Mouse (Mus musculus) kidney, adult 2 months (tissue): ENCODE data around the gene Trabd2b.

Experiments
- CTCF ChIP-seq: fragments of 200-500 bp; conservative IDR thresholded peaks from 2 replicates; pipeline ENCODE4 v1.5.1; 2011; ENCODE audit warnings: low read depth, mild to moderate bottlenecking, control low read depth, low read length, moderate library complexity, mixed read lengths; ENCODE audit not compliant: insufficient read depth, insufficient read length
- POLR2A ChIP-seq: fragments of 200-500 bp; IDR thresholded peaks from one replicate; pipeline ENCODE4 v1.6.1; 2011; ENCODE audit warnings: low read depth, low read length, control low read depth

DNA sequence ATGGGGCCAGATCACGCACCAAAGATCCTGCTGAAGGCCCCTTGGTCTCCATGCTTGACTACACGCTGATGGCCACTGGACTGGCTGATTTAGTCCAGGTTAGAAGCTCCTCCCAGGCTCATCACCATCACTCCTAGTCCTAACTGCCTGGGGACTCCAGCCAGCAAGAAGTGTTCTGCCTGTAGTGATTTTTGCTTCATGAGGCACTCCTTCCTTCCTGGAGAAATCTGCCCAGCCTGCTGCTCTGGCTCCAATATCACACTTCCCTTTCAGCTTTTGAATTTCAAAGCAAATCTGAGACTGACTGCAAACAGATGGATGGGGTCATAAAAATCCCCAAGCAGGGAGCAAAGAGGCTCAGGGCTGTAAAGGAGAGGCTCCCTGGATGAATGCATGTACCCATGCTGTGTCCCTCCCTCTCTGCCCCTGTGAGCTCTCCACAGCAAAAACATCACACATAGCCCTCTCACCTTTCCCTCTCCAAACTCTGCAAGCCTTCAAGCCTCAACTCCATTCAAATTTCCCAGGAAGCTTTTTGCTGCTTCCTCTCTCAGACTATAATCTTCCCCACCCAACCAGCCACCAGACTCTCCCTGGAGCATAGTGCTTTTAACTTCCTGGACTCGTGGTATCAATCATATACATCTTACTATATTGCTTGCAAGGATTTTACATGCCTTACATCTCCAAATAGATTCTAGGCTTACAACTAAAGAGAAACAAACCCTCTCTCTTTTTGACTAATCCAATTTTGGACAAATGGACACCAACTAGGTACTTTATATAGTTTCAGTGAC is 217.8 kb downstream of the Trabd2b start:
- TF ChIP-seq POLR2A (no peak), CTCF (no peak)
